Mouse (Mus musculus) kidney, postnatal 4 days (tissue): Measurements from ENCODE around the gene Muc5b.
"Not testable (repeated sequence)": the region's sequence is repeated elsewhere in the genome, so short reads cannot be mapped to it uniquely, and the experiment has no call there.

Source experiments
- DNase-seq, 2 experiments: peaks; one replicate each; pipeline ENCODE4 v3.0.0; 2021; ENCODE audit warnings: mixed read lengths in 2 of 2

The Muc5b gene

DNA sequence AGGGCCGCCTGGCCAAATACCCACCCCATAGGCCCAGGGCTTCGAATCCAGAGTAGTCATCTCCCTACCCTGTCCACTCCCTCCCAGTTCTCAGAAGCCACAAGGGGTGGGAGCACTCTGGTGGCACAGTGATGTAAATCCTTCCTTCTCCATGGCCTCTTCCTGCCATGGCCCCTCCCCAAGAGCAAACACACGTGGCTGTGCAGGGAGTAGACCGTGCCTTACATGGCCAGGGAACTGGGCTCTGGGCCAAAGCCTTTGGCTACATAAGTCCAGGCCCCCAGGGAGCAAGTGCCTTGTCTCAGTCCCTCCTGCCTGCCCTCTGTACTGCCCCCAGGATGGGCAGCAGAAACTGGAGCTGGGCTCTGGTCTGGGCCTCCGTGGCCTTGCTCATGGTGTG lies at the start of gene Muc5b:
Muc5b (plus strand) TSS at position 292 of the 400 bp plus-strand sequence.
- peak; percentile 45 to 67 for DNase-seq

DNA sequence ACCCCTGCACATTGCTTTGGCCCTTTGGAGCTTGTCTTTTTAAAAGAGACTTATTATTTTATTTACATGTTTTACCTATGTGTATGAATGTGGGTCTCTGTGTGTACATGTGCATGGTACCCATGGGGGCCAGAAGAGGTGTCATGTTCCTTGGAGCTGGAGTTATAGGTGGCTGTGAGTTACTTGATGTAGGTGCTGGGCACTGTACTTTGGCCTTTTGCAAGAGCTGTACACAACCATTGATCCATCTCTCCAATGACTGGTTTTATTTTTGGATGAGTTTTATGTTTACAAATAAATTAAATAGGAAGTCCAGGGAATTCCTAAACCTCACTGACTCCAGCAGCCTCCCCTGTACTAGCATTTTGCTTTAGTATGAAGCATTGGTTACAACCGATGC lies 44.6 kb upstream of the Muc5b start:
- DNase-seq = no peak

DNA sequence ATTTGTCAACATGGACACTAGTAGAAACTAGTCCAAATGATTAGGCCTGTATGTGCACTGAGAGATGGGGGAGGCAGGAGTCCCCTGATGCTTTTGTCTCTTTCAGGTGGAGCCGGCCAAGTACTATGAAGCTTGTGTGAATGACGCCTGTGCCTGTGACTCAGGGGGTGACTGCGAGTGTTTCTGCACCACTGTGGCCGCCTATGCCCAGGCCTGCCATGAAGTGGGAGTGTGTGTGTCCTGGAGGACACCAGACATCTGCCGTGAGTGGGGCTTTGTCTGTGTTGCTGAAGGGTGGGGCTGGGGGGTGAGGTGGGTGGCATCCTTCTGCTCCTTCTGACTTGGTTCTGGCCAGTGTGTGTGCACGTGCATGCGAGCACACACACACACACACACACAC lies 35.7 kb upstream of the Muc5b start:
- DNase-seq = no peak

DNA sequence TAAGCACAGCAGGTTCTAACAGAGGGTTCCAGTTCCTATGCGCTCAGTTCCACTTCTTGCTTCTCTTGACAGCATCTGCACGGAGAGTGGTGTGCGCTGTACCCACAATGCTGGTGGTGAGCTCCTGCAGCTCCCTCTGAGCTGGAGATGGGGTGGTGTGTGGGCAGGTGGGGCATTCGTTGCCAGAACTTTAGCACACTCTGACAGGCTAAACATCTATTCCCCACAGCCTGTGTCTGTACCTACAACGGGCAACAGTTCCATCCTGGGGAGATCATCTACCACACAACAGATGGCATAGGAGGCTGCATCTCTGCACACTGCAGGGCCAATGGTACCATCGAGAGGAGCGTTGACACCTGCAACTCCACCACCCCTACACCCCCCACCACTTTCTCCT lies 33.5 kb upstream of the Muc5b start:
- no peak for DNase-seq

DNA sequence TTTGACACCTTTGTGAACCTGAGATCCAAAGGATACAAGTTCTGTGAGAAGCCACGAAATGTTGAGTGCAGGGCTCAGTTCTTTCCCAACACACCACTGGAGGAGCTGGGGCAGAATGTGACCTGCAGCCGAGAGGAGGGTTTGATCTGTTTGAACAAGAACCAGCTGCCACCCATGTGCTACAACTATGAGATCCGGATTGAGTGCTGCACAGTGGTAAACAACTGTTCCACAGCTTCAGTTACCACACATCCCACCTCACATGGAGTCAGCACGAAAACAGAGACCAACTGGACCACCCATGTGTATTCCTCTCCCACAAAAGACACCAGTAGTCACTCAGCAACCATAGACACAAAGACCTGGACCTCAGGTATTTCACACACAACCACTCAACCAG lies 31.0 kb upstream of the Muc5b start:
- DNase-seq = not testable (repeated sequence)

DNA sequence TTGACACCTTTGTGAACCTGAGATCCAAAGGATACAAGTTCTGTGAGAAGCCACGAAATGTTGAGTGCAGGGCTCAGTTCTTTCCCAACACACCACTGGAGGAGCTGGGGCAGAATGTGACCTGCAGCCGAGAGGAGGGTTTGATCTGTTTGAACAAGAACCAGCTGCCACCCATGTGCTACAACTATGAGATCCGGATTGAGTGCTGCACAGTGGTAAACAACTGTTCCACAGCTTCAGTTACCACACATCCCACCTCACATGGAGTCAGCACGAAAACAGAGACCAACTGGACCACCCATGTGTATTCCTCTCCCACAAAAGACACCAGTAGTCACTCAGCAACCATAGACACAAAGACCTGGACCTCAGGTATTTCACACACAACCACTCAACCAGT lies 28.9 kb upstream of the Muc5b start:
- not testable (repeated sequence) for DNase-seq

DNA sequence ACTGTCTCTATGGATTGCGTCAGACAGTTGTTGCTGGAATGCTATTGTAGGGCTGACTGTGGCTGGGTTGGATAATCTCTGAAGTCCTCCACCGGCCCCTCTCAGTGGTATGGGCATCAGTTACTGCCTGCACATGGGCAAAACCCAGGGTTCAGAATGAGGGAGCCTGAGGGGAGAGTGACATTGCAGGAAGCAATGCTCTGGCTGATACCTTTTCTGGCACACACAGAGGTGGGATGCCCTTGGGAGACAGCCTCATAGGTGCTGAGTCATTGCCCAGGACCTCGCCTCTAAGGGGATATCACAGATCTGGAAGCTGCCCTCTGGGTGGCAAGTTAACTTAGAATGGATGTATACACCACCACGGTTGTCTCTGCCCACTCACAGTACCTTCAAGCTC lies 25.5 kb upstream of the Muc5b start:
- no peak for DNase-seq

DNA sequence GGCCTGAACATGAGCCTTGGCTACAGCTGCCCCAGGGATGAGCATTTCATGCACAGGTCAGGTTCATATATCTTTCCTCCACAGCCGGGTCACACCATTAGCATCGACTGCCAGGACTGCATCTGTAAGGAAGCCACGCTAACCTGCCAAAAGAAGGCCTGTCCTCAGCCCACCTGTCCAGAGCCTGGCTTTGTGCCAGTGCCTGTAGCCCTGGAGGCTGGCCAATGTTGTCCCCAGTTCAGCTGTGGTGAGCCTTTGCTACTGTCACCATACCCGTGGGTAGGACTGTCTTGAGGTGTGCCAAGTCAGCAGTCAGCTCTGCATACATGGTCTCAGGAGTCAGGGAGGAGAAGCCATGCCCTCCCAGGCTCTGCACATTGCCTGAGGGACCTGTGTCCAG lies 23.5 kb upstream of the Muc5b start:
- peak in 1 of 2 experiments; percentile 18 for DNase-seq

DNA sequence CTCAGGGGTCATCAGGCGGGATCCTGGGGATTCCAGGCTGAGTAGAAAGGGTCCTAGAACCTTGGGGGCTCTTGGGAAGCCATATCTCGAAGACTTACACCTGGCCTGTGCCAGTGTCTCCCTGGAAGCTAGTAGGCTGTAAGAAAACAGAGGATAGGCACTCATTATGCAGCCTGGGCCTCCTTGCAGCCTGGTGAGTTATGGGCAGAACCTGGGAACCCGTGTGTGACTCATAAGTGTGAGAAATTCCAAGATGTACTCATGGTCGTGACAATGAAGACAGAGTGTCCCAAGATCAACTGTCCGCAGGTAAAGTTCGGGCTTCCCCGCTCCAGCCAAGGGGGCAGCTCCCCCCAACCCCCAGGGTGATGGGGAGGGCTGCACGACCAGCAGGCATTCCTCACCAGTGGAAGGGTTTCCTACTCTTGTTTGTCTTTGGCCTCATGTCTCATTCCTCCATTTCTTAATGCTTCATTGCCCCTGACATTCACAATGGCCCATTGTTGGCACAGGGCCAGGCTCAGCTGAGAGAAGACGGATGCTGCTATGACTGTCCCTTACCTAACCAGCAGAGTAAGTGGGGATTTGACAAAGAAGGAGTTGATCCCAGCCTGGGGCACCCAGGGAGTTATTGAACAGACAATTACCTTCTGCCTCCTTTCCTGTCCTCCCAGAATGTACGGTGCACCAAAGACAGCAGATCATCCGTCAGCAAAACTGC lies 21.4 kb upstream of the Muc5b start:
- DNase-seq = peak; percentile 71 to 78

DNA sequence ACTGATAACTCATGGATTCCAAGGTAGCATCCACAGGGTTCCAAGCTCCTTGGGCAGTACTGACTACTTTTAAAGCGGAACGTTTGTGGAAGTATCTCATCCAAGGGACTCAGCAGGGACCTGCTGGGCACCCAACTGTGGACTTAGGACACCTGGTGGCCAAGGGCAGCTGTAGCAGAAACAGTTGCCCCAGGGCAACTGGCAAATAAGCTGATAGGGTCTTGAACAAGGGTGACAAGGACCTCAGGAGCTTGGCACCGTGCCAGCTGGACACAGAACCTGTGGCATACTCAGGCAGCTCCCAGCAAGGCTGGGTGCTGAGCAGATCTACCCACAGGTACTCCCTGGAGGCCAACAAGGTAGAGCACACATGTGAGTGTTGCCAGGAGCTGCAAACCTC lies 20.6 kb upstream of the Muc5b start:
- peak; percentile 32 to 33 for DNase-seq

DNA sequence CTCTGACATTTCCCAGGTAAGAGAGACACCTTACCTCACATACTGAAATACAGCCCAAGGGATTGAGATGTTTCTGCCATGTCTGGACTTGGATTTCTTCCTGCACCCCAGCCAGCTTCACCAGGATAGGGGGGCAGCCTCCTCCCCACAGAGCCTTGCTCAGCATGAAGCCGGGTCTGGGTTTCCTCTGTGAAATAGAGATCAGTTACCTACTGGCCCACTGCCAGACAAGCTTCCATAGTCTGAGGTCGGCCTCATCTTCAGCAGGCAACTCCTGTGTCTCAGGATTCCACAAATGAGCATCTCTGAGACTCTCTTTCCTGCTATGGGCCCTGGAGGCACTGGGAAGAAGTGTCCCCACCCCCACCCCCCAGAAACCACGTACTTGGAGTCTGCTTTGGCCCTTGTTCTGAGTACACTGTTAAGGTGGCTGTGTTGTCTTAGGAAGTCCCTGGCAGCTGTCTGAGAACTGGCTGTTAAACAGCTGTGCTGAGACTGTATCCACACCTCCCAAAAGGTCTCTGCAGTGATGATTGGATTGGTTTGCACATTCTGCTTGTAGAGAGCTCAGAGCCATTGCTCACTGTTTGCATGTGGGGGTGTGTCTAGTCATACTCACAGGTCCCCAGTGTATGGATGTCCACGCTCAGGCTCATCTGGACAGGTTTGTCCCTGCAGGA lies 16.1 kb upstream of the Muc5b start:
- DNase-seq = no peak

DNA sequence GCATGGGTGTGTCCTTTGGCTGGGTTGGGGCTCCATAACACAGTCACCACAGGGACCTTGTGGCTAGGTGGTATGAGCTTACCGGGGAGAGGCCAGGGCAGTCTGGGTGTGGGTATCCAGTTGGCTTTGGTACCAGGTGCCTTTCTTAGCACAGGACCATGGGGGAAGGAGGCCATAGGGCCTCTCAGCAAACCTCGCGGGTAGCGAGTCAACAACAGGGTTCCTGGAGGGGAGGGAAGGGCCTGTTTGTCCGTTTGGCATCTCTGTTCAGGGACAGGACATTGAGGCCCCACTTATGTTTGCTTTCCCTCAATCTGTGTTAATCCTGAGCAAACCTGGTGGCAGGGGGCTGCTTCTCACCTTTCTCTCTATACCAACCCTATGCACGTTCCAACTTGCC lies 15.2 kb upstream of the Muc5b start:
- DNase-seq = no peak

DNA sequence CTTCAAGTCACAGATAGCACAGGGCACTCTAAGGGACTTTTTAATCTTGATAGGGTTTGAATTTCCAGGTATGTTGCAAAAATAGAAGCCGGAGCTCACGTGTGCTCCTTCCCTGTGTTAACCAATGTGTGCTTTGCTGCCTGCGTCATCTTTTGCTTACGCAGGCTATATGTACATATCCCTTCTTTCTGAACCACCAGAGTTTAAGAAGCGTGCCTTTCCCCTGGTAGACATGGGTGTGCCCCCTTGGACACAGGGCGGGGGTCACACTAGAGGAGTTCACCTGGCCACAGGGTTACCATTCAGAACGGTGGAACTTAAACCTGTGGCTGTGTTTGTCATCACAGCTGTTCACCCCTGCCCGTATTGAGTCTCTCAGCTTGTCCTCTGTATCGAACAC lies 14.5 kb upstream of the Muc5b start:
- no peak for DNase-seq

DNA sequence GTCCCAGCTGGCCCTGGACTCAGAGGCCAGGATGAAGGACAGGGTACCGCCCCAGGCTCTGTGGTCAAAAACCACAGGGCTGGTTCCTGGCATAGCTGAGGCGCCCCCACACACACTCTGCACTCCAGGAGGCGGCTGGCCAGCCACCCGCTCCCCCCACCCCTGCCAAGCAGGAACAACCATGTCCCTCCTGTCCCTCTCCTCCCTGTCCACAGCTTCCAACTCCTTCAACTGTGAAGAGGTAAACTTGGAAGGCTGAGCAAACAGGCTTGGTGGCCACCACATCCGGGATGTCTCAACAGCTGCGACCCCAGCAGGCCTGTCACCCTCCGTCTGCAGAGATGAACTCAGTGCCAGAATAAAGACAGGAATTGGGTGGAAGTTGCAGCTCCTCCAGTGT lies 2.9 kb upstream of the Muc5b start:
- DNase-seq = peak; percentile 10 to 44

DNA sequence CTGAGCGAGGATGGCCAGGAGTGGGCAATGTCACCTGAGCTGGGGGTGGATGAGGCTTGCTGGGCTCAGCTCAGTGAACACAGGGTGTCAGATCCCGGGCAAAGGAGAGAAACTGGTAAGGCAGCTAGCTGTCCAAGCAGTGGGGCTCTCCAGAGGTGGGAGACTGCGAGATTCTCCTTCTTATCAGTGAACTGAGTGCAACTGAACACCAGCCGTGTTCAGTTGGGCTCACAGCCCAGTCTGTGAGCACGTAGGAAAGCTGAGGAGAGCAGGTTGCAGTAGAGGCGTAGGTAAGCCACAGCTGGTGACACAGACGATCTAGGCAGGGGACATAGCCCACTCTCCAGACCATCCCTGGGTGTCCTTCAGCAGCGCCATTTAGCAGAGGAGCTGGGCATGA lies 2.4 kb upstream of the Muc5b start:
- DNase-seq = no peak

DNA sequence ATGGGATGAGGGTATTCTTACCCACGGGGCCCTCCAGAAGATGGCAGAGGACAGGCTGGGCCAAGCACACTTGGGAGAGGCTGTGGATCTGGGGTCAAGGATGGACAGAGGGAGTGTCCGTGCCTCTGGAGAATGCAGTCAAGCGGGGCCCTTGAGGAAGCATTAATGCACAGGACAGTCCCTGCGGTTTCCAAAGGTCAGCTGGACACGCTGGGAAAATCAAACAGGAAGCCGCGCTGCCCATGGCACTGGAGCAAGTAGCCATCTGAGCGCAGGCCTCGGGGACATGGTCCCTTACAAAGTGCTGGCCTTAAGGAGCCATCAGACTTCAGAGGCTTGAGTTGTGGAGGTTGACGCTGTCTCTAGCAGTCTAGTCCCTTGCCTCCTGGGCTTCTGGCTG lies 1.5 kb downstream of the Muc5b start:
- peak; percentile 34 to 58 for DNase-seq

DNA sequence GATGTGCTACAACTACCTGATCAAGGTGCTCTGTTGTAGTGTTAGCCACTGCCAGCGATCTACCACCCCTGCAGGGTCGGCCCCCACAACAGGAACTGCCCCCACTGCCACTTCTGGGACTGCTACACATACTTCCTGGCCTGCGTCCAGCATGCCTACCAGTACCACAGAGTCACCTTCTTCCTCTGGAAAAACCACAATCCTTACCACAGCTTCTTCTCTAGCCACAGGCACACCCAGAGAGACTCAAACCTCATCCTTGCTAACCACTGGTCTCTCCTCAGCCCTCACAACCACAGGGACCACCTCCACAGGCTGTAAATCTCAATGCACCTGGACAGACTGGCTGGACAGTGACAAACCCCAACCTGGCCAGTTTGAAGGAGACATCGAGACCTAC lies 22.2 kb downstream of the Muc5b start:
- no peak for DNase-seq

DNA sequence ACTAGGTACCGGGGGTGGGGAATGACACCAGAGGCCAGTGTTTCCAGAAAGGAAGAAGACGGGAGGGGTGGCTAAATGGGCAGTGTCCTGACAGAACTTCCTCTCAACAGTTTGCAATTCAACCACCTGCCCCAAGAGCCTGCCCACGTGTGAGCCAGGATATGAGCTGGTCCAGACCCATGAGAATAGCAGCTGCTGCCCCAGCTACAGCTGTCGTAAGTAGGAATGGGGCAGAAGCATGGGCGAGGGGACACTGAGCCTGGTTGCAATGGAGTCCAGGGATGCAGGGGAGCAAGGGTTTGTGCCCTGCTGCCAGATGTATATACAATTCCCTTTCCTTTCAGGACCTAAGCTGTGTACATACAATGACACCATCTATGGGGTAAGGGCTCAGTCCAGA lies 30.8 kb downstream of the Muc5b start:
- DNase-seq = no peak

DNA sequence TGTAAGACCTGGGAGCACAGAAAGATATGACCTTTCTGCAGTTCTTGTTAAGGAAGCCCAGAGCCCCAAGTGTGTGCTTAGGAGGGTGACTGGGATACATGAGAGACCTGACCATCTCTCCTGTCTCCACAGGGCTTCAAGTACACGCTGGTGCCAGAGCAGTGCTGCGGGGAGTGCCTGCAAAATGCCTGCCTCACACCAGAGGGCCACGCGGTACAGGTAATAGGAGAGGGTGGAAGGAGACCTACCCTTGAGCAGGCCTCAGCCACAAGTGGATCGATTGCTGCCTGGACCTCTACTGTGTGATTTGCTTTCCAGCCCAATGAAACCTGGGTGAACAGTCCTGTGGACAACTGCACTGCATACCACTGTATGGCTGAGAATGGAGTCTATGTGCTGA lies 31.7 kb downstream of the Muc5b start:
- peak in 1 of 2 experiments; percentile 7 for DNase-seq

DNA sequence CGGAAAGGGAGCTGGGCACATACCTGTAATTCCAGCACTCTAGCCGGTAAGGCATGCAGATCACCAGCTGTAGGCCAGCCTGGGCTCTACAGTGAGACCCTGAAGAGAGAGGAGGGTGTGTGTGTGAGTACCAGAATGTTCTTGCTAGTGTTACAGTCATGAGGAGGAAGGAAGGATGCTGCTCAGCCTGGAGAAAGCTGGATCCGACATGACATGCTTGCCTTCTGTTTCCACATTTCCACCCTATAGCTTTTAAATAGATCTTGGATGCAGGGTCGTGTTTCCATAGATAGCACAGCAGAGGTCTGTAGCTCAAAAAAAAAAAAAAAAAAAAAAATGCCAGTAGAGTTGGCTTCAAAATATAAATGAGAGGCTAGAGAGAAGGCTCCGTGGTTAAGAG lies 36.0 kb downstream of the Muc5b start:
- DNase-seq = no peak

DNA sequence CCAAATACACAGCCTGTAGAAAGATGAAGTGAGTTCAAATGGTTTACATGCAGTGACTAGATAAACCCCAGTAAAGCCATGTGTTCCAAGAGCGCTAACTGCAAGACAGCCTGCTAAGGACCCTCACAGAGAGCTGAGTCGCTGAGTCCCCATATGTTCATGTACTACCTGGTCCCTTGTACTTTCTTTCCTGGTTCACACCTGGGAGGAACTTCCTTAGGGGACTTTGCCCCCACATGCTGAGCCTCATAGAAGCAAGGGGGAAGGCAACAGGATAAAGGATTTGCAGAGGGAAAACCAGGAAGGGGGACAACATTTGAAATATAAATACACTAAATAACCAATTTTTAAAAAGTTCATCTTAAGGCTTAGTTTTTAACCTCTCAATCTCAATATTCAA lies 39.9 kb downstream of the Muc5b start:
- no peak for DNase-seq

DNA sequence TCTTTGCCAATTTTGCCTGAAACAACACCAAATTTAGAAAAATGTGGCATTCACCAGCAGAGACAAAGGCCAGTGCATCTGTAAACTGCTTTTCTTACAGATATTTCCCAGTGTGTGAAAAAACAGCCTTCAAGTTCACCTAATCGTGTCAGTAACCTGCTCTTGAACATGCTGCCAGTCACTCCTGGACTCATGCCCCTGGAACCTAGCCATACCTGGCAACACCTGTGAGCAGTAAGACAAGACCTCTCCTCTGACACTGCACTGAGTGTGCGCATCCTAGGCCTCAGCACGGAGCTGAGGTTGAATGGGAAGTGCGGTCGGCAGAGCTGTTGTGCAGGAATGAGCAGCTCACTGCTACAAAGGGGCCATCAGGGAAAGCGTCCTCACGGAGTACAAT lies 53.3 kb downstream of the Muc5b start:
- DNase-seq = no peak

DNA sequence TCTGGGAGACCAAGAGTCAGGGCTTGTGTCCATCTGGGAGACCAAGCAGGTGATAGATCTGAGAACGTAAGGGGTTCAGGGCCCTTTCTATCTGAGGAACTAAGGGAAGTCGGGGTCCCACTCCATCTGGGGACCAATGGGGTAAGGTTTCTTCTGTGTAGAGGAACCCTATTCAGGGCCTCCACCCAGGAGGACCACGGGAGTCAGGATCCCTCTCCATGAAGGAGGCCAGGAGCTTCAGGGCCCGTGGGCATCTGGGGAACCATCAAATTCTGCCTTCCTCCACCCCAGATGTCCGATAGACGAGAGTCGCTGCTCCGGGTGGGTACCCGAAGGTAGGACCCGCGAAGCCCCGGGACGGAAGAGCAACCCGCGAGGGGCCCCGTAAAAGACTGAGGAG lies 63.0 kb downstream of the Muc5b start:
- no peak for DNase-seq

DNA sequence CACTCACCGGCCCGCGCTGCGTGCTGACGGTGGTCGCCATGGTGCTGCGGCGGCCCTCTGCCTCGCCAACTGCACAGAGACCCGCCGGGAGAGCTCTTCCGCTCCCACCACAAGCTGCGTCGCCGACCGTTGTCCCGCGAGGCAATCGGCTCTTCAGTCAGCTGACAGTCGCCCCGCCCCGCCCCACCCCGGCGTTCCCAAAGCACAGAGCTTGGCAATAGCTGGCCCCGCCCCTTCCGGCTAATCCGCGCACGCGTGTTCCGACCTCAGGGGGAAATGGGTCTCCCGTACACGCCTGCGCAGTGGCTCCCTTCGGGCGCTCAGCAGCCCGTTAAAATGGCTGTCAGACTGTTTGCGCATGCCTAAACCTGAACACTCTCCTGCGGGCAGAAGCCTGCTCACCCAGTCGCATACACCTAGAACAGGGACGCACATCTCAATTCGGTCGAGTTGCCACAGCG lies 63.4 kb downstream of the Muc5b start:
- peak; percentile 100 for DNase-seq

DNA sequence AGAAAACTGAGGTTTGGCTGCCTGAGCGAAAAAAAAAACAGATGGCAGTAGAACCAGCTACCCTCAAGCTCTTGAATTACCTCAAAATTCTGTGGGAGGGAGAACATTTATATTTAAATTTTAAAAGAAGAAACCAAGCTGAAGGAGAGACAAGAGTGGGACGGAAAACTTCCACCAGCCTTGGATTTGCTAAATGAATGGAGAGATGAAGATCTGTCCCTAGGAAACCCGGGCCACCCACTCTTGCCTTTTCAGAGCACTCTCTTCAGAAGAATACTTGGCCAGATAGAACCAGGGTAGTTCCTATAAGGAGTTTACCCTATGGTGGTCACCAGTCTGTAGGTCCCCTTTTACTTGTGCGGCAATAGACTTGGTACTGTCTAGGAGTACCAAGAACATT lies 63.9 kb downstream of the Muc5b start:
- DNase-seq = no peak
